Mouse (Mus musculus): ENCODE results near the gene Lman2l.
A peak's percentile ranks its signal among the peaks of the same experiment; 100 is the strongest.

Gene Lman2l

GRCm38 (mm10) chr1:36444471-36445464 is at the start of gene Lman2l:
Gene Lman2l, minus strand, starts transcription at chr1:36445271.
- peak; percentile 97 to 98 for DNase-seq (ENCODE audit: inconsistent age in 2 of 2, low spot score in 1 of 2)

- no peak for DNase-seq (ENCODE audit: inconsistent age in 2 of 2, low spot score in 1 of 2)
Observed at GRCm38 (mm10) chr1:36493299-36493698, 48.2 kb upstream of the Lman2l start.

GRCm38 (mm10) chr1:36492416-36493139 is 47.5 kb upstream of the Lman2l start:
- DNase-seq (ENCODE audit: inconsistent age in 2 of 2, low spot score in 1 of 2), result peak; percentile 39 to 70

- no peak for DNase-seq (ENCODE audit: inconsistent age in 2 of 2, low spot score in 1 of 2)
Observed at GRCm38 (mm10) chr1:36489661-36490060, 44.6 kb upstream of the Lman2l start.

GRCm38 (mm10) chr1:36487111-36487510 is 42.0 kb upstream of the Lman2l start:
- DNase-seq (ENCODE audit: inconsistent age in 2 of 2, low spot score in 1 of 2), result no peak

GRCm38 (mm10) chr1:36485080-36485479 is 40.0 kb upstream of the Lman2l start:
- no peak for DNase-seq (ENCODE audit: inconsistent age in 2 of 2, low spot score in 1 of 2)

- DNase-seq (ENCODE audit: inconsistent age in 2 of 2, low spot score in 1 of 2), result no peak
Observed at GRCm38 (mm10) chr1:36483825-36484224, 38.8 kb upstream of the Lman2l start.

- no peak for DNase-seq (ENCODE audit: inconsistent age in 2 of 2, low spot score in 1 of 2)
Observed at GRCm38 (mm10) chr1:36479903-36480899, 35.1 kb upstream of the Lman2l start.

- DNase-seq (ENCODE audit: inconsistent age in 2 of 2, low spot score in 1 of 2), result no peak
Observed at GRCm38 (mm10) chr1:36478343-36478795, 33.3 kb upstream of the Lman2l start.

- DNase-seq (ENCODE audit: inconsistent age in 2 of 2, low spot score in 1 of 2), result no peak
Observed at GRCm38 (mm10) chr1:36476426-36476825, 31.4 kb upstream of the Lman2l start.

- DNase-seq (ENCODE audit: inconsistent age in 2 of 2, low spot score in 1 of 2), result no peak
Observed at GRCm38 (mm10) chr1:36475480-36476110, 30.5 kb upstream of the Lman2l start.

- DNase-seq (ENCODE audit: inconsistent age in 2 of 2, low spot score in 1 of 2), result no peak
Observed at GRCm38 (mm10) chr1:36474646-36475045, 29.6 kb upstream of the Lman2l start.

- DNase-seq (ENCODE audit: inconsistent age in 2 of 2, low spot score in 1 of 2), result no peak
Observed at GRCm38 (mm10) chr1:36473211-36473780, 28.2 kb upstream of the Lman2l start.

GRCm38 (mm10) chr1:36472106-36472440 is 27.0 kb upstream of the Lman2l start:
- DNase-seq (ENCODE audit: inconsistent age in 2 of 2, low spot score in 1 of 2), result no peak

GRCm38 (mm10) chr1:36471181-36472105 is 26.4 kb upstream of the Lman2l start, which contains the start of gene Cnnm4:
Gene Cnnm4, plus strand, starts transcription at chr1:36471620.
- peak; percentile 91 to 95 for DNase-seq (ENCODE audit: inconsistent age in 2 of 2, low spot score in 1 of 2)

GRCm38 (mm10) chr1:36469811-36470444 is 24.9 kb upstream of the Lman2l start:
- DNase-seq (ENCODE audit: inconsistent age in 2 of 2, low spot score in 1 of 2), result no peak

GRCm38 (mm10) chr1:36467446-36467845 is 22.4 kb upstream of the Lman2l start:
- DNase-seq (ENCODE audit: inconsistent age in 2 of 2, low spot score in 1 of 2), result no peak

- DNase-seq (ENCODE audit: inconsistent age in 2 of 2, low spot score in 1 of 2), result no peak
Observed at GRCm38 (mm10) chr1:36465641-36466160, 20.6 kb upstream of the Lman2l start.
